Mouse (Mus musculus) stomach, embryonic 16.5 days (tissue): Measurements from ENCODE around the gene Crtc3. TPM values are rescaled to one million over a fixed set of nuclear protein-coding genes. Genes with fewer than 3 reads are reported as not detected.

Experiments used
- ATAC-seq: fragments of 200-750 bp; cut with Nextera tagmentation; 2 replicates; pipeline ENCODE4 v1.8.0; 2017; ENCODE audit warnings: moderate number of reproducible peaks, moderate TSS enrichment; ENCODE audit not compliant: insufficient read depth, low FRiP score
- H3K27ac ChIP-seq: fragments of 300-500 bp; sonication (generic); 2 replicates; pipeline ENCODE4 v1.5.1; 2014; ENCODE audit warnings: low read length
- H3K27me3 ChIP-seq: fragments of 300-500 bp; sonication (generic); 2 replicates; pipeline ENCODE4 v1.6.1; 2014; ENCODE audit warnings: low read length, control low read depth, mixed read lengths; ENCODE audit not compliant: control insufficient read depth, insufficient read depth
- H3K36me3 ChIP-seq: fragments of 300-500 bp; sonication (generic); 2 replicates; pipeline ENCODE4 v1.6.1; 2014; ENCODE audit warnings: low read length; ENCODE audit not compliant: control insufficient read depth, insufficient read depth
- H3K4me1 ChIP-seq: fragments of 300-500 bp; sonication (generic); 2 replicates; pipeline ENCODE4 v1.6.1; 2014; ENCODE audit warnings: low read length, control low read depth, mixed read lengths; ENCODE audit not compliant: control insufficient read depth, insufficient read depth
- H3K4me2 ChIP-seq: fragments of 300-500 bp; sonication (generic); 2 replicates; pipeline ENCODE4 v1.6.1; 2014; ENCODE audit warnings: low read depth, low read length, mixed read lengths
- H3K4me3 ChIP-seq: fragments of 300-500 bp; sonication (generic); replicated peaks from 2 replicates; pipeline ENCODE4 v1.5.1; 2014; ENCODE audit warnings: mild to moderate bottlenecking, low read length
- H3K9ac ChIP-seq: fragments of 300-500 bp; sonication (generic); 2 replicates; pipeline ENCODE4 v1.6.1; 2014; ENCODE audit warnings: low read length
- H3K9me3 ChIP-seq: fragments of 300-500 bp; sonication (generic); replicated peaks from 2 replicates; pipeline ENCODE4 v1.6.1; 2016; ENCODE audit warnings: low read length, control low read depth; ENCODE audit not compliant: control insufficient read depth
- WGBS: fragments of 180-500 bp; shearing (Covaris S2); extraction: QIAGEN DNeasy Blood & Tissue Kit; methylation state at CpG from one replicate; pipeline ENCODE4 v1.1.7; 2014; 5-methylcytosine and 5-hydroxymethylcytosine counted together
- polyA plus RNA-seq: library from polyadenylated mRNA; unstranded; fragments of >200 nt; fragmentation: Nextera tagmentation; extraction: Ambion mirVana; gene quantifications from 2 replicates; pipeline ENCODE4 v1.2.1, GENCODE M21; 2015

Gene Crtc3
- polyA plus RNA-seq, 1 experiment from 2014 or later: 19.1 TPM

DNA sequence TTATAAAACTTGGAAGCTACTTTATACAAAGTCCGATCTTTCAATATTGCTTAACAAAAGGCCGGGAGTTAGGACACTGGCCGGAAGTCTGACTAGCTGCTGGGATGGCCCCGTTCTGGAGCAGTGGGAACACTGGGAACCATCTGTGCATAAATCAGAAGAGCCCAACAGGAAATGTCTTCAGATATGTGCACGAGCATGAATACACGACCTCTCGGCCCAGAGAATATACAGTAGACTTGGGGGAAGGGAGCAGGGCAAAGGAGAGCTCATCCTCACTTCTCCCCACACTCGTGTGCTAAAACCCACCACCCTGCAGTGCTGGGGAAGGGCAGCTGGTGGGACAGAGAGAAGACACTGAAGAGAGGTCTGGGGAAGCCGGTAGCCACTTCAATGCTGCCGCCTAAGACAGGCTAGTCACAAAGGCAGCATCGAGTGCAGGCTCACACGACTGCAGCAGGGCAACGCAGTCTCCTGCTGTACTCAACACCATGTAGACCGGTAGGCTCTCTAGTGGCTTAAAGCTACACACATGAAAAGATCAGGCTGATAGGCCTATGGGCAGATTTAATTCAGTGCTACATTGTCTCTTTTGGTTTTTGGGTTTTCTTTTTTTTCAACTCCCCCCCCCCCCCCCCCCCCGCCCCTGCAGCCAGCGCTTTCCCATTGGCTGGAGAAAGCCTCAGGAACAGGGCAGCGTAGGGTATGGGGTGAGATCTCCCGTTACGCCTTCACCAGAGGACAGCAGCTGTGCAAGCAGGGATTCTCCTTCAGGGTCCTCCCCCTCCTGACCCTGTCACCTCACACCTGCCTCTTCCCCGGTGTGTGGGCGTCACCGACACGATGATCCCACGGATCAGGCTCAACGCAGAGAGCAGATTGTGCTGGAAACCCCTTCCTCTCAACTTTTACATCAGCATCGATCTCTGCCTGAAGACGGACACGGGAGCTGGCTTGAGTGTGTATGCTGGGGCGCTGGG is 101.7 kb downstream of the Crtc3 start:
- no peaks in the 10 kb centered on the region for H3K9me3 ChIP-seq
- H3K27ac ChIP-seq: peak overlapping the region; percentile 67
- H3K27me3 ChIP-seq: no peaks in the 10 kb centered on the region
- WGBS: 27% methylated on average over 28 of the region's 29 CpGs
- H3K4me1 ChIP-seq: 0 out of 2 replicates have a peak, but pooled peaks cover 12% of the 10 kb centered on the region
- peak overlapping the region; percentile 11; the same call in 1 of the 2 replicates for H3K4me3 ChIP-seq
- H3K36me3 ChIP-seq: peaks cover 9% of the 10 kb centered on the region
- peak overlapping the region; percentile 49 for H3K9ac ChIP-seq
- peak overlapping the region; percentile 39 for H3K4me2 ChIP-seq
- ATAC-seq: no peak

- H3K27ac ChIP-seq: no peak overlapping the region
- no peaks in the 10 kb centered on the region for H3K27me3 ChIP-seq
- H3K9ac ChIP-seq: no peak overlapping the region
- peaks cover 6% of the 10 kb centered on the region; the same call in 1 of the 2 replicates for H3K36me3 ChIP-seq
- H3K4me1 ChIP-seq: 0 out of 2 replicates have a peak, but pooled peaks cover 12% of the 10 kb centered on the region
- no peak for ATAC-seq
- no peaks in the 10 kb centered on the region for H3K9me3 ChIP-seq
- no peak overlapping the region for H3K4me3 ChIP-seq
- 66% methylated on average over 4 of the region's 4 CpGs for WGBS
- no peak overlapping the region for H3K4me2 ChIP-seq
Measured at GRCm38 (mm10) chr7:80586161-80586560, 102.5 kb downstream of the Crtc3 start.

DNA sequence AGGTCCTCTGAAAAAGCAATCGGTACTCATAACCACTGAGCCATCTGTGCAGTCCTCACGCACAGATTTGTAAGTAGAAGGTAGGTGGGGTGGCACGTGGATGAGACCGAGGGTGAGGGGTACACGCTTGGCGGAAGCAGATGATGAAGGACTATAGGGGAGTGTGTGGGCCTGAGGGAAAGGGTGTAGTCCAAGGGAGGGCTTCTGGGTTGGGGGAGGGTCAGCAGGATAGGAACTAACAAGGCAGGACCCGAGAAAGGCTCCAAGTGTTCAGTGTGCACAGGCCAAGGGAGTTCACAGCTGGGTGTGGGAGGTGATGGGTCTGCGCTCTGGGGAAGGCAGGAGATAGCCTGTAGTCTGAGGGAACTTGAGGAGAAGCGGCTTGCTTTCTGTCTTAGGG is 103.3 kb downstream of the Crtc3 start:
- H3K4me1 ChIP-seq: 0 out of 2 replicates have a peak, but pooled peaks cover 12% of the 10 kb centered on the region
- no peak overlapping the region for H3K9ac ChIP-seq
- ATAC-seq: no peak
- no peak overlapping the region for H3K4me3 ChIP-seq
- no peak overlapping the region for H3K27ac ChIP-seq
- 84% methylated on average over 9 of the region's 9 CpGs for WGBS
- H3K9me3 ChIP-seq: no peaks in the 10 kb centered on the region
- no peaks in the 10 kb centered on the region for H3K27me3 ChIP-seq
- no peak overlapping the region for H3K4me2 ChIP-seq
- H3K36me3 ChIP-seq: peaks cover 6% of the 10 kb centered on the region; the same call in 1 of the 2 replicates

DNA sequence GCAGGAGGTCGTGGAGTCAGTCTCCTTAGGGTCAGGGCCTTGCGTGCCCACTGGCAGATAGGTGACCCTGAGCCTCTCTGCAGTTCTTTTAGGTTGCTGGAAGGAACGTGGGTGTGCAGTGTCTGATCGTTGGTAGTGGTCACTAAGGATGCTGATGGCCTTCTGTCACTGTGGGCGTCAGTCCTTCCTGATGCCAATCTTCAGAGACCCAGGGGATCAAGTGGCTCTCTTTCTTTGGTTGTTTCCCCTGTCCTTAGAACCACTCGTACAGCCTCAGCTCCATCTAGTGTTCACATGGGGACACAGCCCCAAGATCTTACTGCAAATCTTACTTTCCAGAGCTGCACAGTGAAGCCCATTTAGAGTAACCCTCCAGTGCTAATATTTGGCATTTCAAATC is 104.7 kb downstream of the Crtc3 start:
- WGBS: 39% methylated on average over 6 of the region's 6 CpGs
- H3K9me3 ChIP-seq: no peaks in the 10 kb centered on the region
- ATAC-seq: no peak
- no peaks in the 10 kb centered on the region for H3K36me3 ChIP-seq
- H3K27ac ChIP-seq: no peak overlapping the region
- H3K4me3 ChIP-seq: no peak overlapping the region
- 0 out of 2 replicates have a peak, but pooled peaks cover 12% of the 10 kb centered on the region for H3K4me1 ChIP-seq
- no peaks in the 10 kb centered on the region for H3K27me3 ChIP-seq
- H3K9ac ChIP-seq: no peak overlapping the region
- H3K4me2 ChIP-seq: no peak overlapping the region

- Histone ChIP-seq H3K4me3 (no peak overlapping the region), H3K27me3 (no peaks in the 10 kb centered on the region), H3K27ac (peak overlapping the region; percentile 43), H3K4me2 (peak overlapping the region; percentile 34), H3K36me3 (no peaks in the 10 kb centered on the region), H3K9me3 (no peaks in the 10 kb centered on the region), H3K4me1 (0 out of 2 replicates have a peak, but pooled peaks cover 12% of the 10 kb centered on the region), H3K9ac (peak overlapping the region; percentile 46; the same call in 1 of the 2 replicates)
- WGBS: 51% methylated on average over 20 of the region's 20 CpGs
- peak; percentile 64; the same call in 1 of the 2 replicates for ATAC-seq
Measured at GRCm38 (mm10) chr7:80582821-80583451, 105.7 kb downstream of the Crtc3 start.

GRCm38 (mm10) chr7:80580368-80580767 is 108.3 kb downstream of the Crtc3 start:
- 0 out of 2 replicates have a peak, but pooled peaks cover 7% of the 10 kb centered on the region for H3K4me1 ChIP-seq
- no peak overlapping the region for H3K4me3 ChIP-seq
- no peak overlapping the region; the same call in 1 of the 2 replicates for H3K9ac ChIP-seq
- no peaks in the 10 kb centered on the region for H3K27me3 ChIP-seq
- no peaks in the 10 kb centered on the region for H3K9me3 ChIP-seq
- no peak overlapping the region for H3K27ac ChIP-seq
- no peaks in the 10 kb centered on the region for H3K36me3 ChIP-seq
- H3K4me2 ChIP-seq: no peak overlapping the region
- ATAC-seq: no peak
- WGBS: 28% methylated on average over 6 of the region's 6 CpGs

- ATAC-seq: no peak
- no peak overlapping the region for H3K9ac ChIP-seq
- H3K9me3 ChIP-seq: no peaks in the 10 kb centered on the region
- H3K4me1 ChIP-seq: no peaks in the 10 kb centered on the region
- WGBS: 47% methylated on average over 14 of the region's 14 CpGs
- H3K27me3 ChIP-seq: no peaks in the 10 kb centered on the region
- no peak overlapping the region for H3K27ac ChIP-seq
- H3K4me3 ChIP-seq: no peak overlapping the region
- H3K4me2 ChIP-seq: no peak overlapping the region
- H3K36me3 ChIP-seq: no peaks in the 10 kb centered on the region
Measured at GRCm38 (mm10) chr7:80577417-80577980, 111.2 kb downstream of the Crtc3 start.

GRCm38 (mm10) chr7:80576626-80577025 is 112.1 kb downstream of the Crtc3 start:
- H3K27me3 ChIP-seq: no peaks in the 10 kb centered on the region
- no peak overlapping the region for H3K27ac ChIP-seq
- WGBS: 60% methylated on average over 3 of the region's 3 CpGs
- H3K4me1 ChIP-seq: no peaks in the 10 kb centered on the region
- H3K4me2 ChIP-seq: no peak overlapping the region
- no peaks in the 10 kb centered on the region for H3K36me3 ChIP-seq
- no peak overlapping the region for H3K4me3 ChIP-seq
- H3K9ac ChIP-seq: no peak overlapping the region
- ATAC-seq: no peak
- H3K9me3 ChIP-seq: no peaks in the 10 kb centered on the region
